Mouse (Mus musculus) myocyte (in vitro differentiated cells): ENCODE data around the gene Ptar1.

Experiments used
- CEBPB ChIP-seq: IDR thresholded peaks from 2 replicates; pipeline ENCODE4 v1.6.1; 2011; ENCODE audit warnings: mild to moderate bottlenecking, moderate library complexity; ENCODE audit not compliant: poor library complexity, insufficient read depth, severe bottlenecking
- MYOG ChIP-seq, 3 experiments: IDR thresholded peaks; one replicate each; pipeline ENCODE4 v1.6.1; 2011; ENCODE audit warnings: control low read depth in 2 of 3, low read depth in 2 of 3, mild to moderate bottlenecking in 2 of 3; ENCODE audit not compliant: insufficient read length in 2 of 3, control insufficient read depth in 1 of 3, insufficient read depth in 1 of 3
- POLR2A ChIP-seq: IDR thresholded peaks from one replicate; pipeline ENCODE4 v1.6.1; 2011; ENCODE audit warnings: low read depth, mild to moderate bottlenecking, control low read depth, moderate library complexity; ENCODE audit not compliant: insufficient read length
- POLR2AphosphoS2 ChIP-seq: IDR thresholded peaks from one replicate; pipeline ENCODE4 v1.6.1; 2011; ENCODE audit warnings: low read depth, control low read depth; ENCODE audit not compliant: insufficient read length
- TCF12 ChIP-seq: IDR thresholded peaks from one replicate; pipeline ENCODE4 v1.6.1; 2011; ENCODE audit warnings: mild to moderate bottlenecking, control low read depth; ENCODE audit not compliant: poor library complexity, insufficient read depth, severe bottlenecking
- USF1 ChIP-seq: IDR thresholded peaks from one replicate; pipeline ENCODE4 v1.6.1; 2011; ENCODE audit warnings: low read depth, mild to moderate bottlenecking, control low read depth, moderate library complexity

DNA sequence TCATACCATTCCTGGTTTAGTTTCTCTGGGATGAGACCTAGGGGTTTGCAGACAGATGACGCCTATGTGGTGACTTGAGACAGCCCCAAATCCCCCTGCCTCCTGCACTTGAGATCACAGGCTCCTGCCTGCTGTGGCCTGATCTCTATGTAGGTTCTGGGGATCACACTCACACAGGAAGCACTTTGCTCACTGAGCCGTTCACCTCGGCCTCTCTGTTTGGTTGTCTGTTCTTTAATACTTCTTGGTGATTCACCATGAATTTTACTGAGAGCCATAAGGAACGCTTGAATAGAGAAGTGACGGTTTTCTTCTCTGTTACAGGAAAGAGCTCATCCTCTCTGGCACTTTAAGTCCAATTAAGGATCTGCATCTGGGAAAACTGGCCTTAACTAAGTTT lies 18.2 kb downstream of the Ptar1 start:
- TF ChIP-seq TCF12 (no peak), POLR2A (no peak), CEBPB (no peak), USF1 (no peak), MYOG (IDR thresholded peaks at IDR 0.05; ENCODE audit: control insufficient read depth in 1 of 3, insufficient read depth in 1 of 3, insufficient read length in 2 of 3, low read depth in 2 of 3) (no peak), POLR2AphosphoS2 (no peak)
